Mouse (Mus musculus) kidney, postnatal 0 days (tissue): ENCODE measurements around the gene Aurkaip1. TPM values are rescaled to one million over a fixed set of nuclear protein-coding genes. Genes with fewer than 3 reads are reported as not detected.

Experiments used
- ATAC-seq: fragments of 200-750 bp; cut with Nextera tagmentation; replicated peaks from 2 replicates; pipeline ENCODE4 v1.8.0; 2017; ENCODE audit warnings: low read depth, moderate number of reproducible peaks, moderate TSS enrichment, moderate library complexity; ENCODE audit not compliant: low FRiP score
- DNase-seq: peaks from one replicate; pipeline ENCODE4 v3.0.0-alpha.2; 2016; ENCODE audit warnings: low spot score
- H3K27ac ChIP-seq: fragments of 300-500 bp; sonication (generic); 2 replicates; pipeline ENCODE4 v1.5.1; 2014; ENCODE audit warnings: mild to moderate bottlenecking
- H3K27me3 ChIP-seq: fragments of 300-500 bp; sonication (generic); 2 replicates; pipeline ENCODE4 v1.6.1; 2014; ENCODE audit warnings: low read length, mixed read lengths; ENCODE audit not compliant: insufficient read depth
- H3K36me3 ChIP-seq: fragments of 300-500 bp; sonication (generic); 2 replicates; pipeline ENCODE4 v1.6.1; 2014; ENCODE audit warnings: low read length, mixed read lengths; ENCODE audit not compliant: insufficient read depth
- H3K4me1 ChIP-seq: fragments of 300-500 bp; sonication (generic); replicated peaks from 2 replicates; pipeline ENCODE4 v1.6.1; 2014; ENCODE audit warnings: antibody characterized with exemption, low read length, mixed read lengths; ENCODE audit not compliant: insufficient read depth
- H3K4me2 ChIP-seq: fragments of 300-500 bp; sonication (generic); 2 replicates; pipeline ENCODE4 v1.6.1; 2014; ENCODE audit warnings: mild to moderate bottlenecking, low read length, moderate library complexity, mixed read lengths
- H3K4me3 ChIP-seq: fragments of 300-500 bp; sonication (generic); replicated peaks from 2 replicates; pipeline ENCODE4 v1.5.1; 2014; ENCODE audit warnings: low read depth, low read length
- H3K9ac ChIP-seq: fragments of 300-500 bp; sonication (generic); 2 replicates; pipeline ENCODE4 v1.6.1; 2014; ENCODE audit warnings: low read depth, low read length
- H3K9me3 ChIP-seq: fragments of 300-500 bp; sonication (generic); replicated peaks from 2 replicates; pipeline ENCODE4 v1.6.1; 2016; ENCODE audit warnings: low read length, inconsistent platforms, mixed read lengths
- CTCF ChIP-seq: IDR thresholded peaks from 2 replicates; pipeline ENCODE4 v1.5.1; 2016; ENCODE audit warnings: antibody characterized with exemption, low read depth, mild to moderate bottlenecking, moderate library complexity
- WGBS: fragments of 180-500 bp; shearing (Covaris S2); extraction: QIAGEN DNeasy Blood & Tissue Kit; methylation state at CpG from one replicate; pipeline ENCODE4 v1.1.7; 2014; 5-methylcytosine and 5-hydroxymethylcytosine counted together
- polyA plus RNA-seq: library from polyadenylated mRNA; unstranded; fragments of >200 nt; fragmentation: Nextera tagmentation; extraction: Ambion mirVana; gene quantifications from 2 replicates; pipeline ENCODE4 v1.2.1, GENCODE M21; 2015

Gene Aurkaip1
- polyA plus RNA-seq, 1 experiment from 2014 or later: 169 TPM

DNA sequence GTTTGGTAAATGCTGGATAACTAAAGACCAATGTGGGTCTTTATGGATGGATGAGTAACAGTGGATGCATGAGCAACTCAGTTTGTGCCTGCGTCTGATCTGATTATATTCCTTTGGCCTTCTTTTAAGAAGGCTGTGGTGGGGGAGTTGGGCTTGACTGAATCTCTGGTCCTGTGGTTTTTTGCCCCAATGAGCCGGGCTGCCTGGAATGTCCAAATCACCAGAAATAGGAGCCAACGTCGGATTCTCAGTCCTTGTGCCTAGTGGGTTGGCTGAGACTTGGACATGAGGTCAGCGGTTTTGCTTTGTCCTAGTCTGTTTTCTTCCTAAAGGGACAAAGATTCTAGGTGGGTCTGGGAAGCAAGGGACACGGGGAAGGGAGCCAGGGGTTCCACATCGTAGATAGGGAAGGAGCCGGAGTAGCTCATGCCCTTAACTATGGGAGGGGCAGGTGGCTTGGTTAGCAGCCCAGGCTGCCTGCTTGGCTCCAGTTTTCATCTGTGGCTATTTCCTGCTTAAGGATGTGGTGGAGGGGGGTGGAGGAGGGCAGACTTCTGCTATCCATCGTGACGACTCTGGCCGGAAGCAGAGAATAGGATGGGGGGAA, 6.4 kb downstream of the Aurkaip1 start:
- WGBS: 52% methylated on average over 11 of the region's 11 CpGs
- no peak for ATAC-seq
- peak overlapping the region; percentile 91 for H3K27ac ChIP-seq
- DNase-seq: no peak
- peaks cover 18% of the 10 kb centered on the region for H3K4me1 ChIP-seq
- no peaks in the 10 kb centered on the region for H3K27me3 ChIP-seq
- no peak overlapping the region for H3K9ac ChIP-seq
- no peak for TF ChIP-seq CTCF
- no peak overlapping the region for H3K4me2 ChIP-seq
- H3K36me3 ChIP-seq: peaks cover 2% of the 10 kb centered on the region; the same call in 1 of the 2 replicates
- H3K4me3 ChIP-seq: no peak overlapping the region
- H3K9me3 ChIP-seq: no peaks in the 10 kb centered on the region

DNA sequence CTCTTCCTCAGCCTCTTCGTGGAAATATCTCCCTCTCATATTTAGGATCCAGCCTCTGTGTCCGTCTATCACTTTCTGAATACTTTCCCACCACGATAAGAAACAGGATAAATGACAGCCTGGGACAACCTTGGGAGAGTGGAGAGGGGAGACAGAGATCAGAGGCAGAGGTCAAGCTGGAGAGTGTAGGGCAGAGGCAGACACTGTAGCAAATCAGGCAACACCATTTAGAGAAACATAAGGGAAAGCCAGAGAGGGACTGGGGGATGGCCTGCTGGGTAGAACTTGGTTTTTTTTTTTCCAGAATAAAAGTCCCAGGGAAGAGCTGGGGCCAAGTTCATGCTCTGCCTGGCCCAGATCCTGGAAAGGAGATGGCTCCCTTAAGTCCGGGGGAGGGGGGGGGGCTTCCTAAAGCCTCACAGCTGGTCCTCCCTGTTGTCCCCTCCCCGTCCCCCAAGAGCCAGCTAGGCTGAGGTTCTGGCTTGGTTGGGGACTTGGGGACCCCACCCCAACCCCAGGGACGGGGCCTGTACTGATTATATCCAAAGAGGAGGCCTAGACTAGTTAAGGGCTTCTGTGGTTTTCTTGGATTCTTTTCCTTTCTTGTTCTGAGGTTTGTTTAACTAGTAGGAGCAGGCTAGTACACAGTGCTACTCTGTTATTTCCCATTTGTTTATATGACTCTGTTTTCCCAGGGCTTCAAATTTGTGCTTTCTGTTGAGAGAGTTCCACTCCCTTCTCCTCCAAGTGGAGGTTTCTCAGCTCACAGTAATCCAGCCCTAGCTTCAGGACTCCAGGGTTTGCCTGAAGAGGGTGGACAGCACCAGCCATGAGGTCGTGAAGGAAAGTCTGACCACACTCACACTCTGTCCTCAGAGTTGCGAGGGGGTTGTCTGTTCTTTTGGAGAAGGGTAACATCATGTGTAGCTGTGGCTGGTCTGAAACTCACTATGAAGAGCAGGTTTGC, 7.4 kb downstream of the Aurkaip1 start:
- H3K27me3 ChIP-seq: no peaks in the 10 kb centered on the region
- ATAC-seq (no peak), DNase-seq (peak; percentile 71)
- TF ChIP-seq CTCF: no peak
- peak overlapping the region; percentile 73; the same call in 1 of the 2 replicates for H3K4me2 ChIP-seq
- H3K4me3 ChIP-seq: no peak overlapping the region
- H3K9ac ChIP-seq: no peak overlapping the region
- WGBS: 49% methylated on average over 8 of the region's 8 CpGs
- no peaks in the 10 kb centered on the region for H3K9me3 ChIP-seq
- H3K36me3 ChIP-seq: peaks cover 10% of the 10 kb centered on the region
- peaks cover 16% of the 10 kb centered on the region; the same call in 1 of the 2 replicates for H3K4me1 ChIP-seq
- peak overlapping the region; percentile 91 for H3K27ac ChIP-seq

DNA sequence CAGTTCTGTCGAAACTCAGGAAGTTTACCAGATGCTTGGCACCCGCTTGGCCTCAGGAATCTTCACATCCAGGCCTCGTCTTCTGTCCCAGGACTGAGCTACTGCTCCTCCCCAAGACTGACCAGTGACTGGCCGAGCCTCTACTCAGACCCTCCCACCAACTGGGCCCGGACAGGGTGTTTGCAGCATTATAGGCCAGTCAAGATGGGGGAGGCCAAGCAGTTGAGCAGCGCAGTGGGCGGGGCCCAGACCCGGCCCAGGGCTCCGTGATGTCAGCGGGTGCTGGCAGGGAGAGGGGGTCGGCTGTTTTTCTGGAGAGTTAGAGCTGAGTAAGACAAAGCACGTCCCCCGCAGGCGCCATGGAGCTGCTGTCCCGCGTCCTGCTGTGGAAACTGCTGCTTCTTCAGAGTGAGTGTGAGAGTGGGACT, 8.4 kb downstream of the Aurkaip1 start, which contains the start of gene Mxra8:
Mxra8 (plus strand) TSS at position 198 of the 428 bp plus-strand sequence.
- Histone ChIP-seq H3K36me3 (peaks cover 15% of the 10 kb centered on the region), H3K9me3 (no peaks in the 10 kb centered on the region), H3K4me3 (peak within 1 kb of the TSS; percentile 47), H3K9ac (peak within 1 kb of the TSS; percentile 54), H3K27ac (peak within 1 kb of the TSS; percentile 91), H3K27me3 (no peaks in the 10 kb centered on the region), H3K4me2 (peak within 1 kb of the TSS; percentile 73), H3K4me1 (peaks cover 13% of the 10 kb centered on the region; the same call in 1 of the 2 replicates)
- WGBS: 4% methylated on average over 16 of the region's 16 CpGs
- no peak for TF ChIP-seq CTCF
- ATAC-seq (peak; percentile 94), DNase-seq (peak; percentile 98)

DNA sequence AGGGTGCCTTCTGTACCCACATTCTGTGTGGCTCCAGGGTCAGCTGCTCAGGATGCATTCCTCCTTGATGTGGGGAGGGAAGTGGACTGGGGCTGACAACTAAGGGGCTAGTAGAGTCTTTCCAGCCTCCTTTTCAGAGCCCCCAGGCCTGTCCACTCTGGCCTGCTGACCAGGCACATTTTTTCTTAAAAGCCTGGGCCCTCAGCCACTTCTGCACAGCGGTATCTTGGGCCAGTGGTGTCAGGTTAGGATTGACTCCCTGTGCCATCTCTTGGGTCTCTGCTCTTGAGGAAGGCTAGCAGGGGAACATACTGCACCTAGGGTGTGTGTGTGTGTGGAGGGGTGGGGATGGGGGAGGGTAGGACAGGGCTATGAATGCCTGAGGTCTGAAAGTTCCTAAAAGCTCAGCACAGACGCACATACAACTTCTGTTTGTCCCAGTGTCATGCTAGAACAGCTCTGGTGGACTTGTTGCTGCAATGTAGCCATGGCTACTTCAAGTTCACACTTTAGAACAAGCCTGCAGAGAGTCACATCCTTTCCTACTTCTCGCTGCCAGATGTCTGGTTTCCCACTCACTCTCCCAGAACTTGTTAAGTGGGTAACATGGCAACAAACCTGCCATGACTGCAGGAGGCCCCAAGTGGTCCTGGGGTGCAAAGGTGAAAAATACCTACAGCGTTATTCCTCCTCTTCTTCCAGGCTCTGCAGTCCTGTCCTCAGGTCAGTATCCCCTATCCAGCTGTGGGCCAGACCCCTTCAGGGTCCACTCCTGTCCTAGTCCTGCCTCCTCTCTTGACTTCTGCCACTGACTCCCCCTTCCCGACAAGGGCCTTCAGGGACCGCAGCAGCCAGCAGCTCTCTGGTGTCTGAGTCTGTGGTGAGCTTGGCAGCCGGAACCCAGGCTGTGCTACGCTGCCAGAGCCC, 9.3 kb downstream of the Aurkaip1 start:
- WGBS: 14% methylated on average over 8 of the region's 8 CpGs

DNA sequence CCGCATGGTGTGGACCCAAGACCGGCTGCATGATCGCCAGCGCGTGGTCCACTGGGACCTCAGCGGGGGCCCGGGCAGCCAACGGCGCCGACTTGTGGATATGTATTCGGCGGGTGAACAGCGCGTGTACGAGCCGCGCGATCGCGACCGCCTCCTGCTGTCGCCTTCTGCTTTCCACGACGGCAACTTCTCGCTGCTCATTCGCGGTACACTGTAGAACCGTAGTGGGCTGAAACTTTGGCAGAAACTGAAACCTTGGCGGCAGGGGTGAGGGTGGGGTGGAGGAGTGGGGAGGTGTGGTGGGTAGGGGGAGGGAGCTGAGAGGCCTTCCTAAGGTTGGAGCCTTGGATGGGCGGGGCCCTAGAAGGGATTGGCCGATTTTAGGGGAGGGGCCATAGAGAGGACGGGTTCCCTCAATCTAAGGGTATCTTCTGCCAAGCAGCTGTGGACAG, 10.0 kb downstream of the Aurkaip1 start:
- H3K9ac ChIP-seq: peak overlapping the region; percentile 54
- H3K27ac ChIP-seq: no peak overlapping the region
- peaks cover 13% of the 10 kb centered on the region; the same call in 1 of the 2 replicates for H3K4me1 ChIP-seq
- peak overlapping the region; percentile 47 for H3K4me3 ChIP-seq
- peak; percentile 55; the same call in 1 of the 2 replicates for TF ChIP-seq CTCF
- DNase-seq (peak; percentile 85), ATAC-seq (peak; percentile 44)
- H3K4me2 ChIP-seq: peak overlapping the region; percentile 73
- no peaks in the 10 kb centered on the region for H3K9me3 ChIP-seq
- no peaks in the 10 kb centered on the region for H3K27me3 ChIP-seq
- peaks cover 15% of the 10 kb centered on the region for H3K36me3 ChIP-seq
- under 1% methylated on average over 32 of the region's 32 CpGs for WGBS

More for the DNA sequence above, 9.3 kb downstream of the Aurkaip1 start:
- peaks cover 15% of the 10 kb centered on the region for H3K36me3 ChIP-seq
- no peaks in the 10 kb centered on the region for H3K27me3 ChIP-seq
- ATAC-seq: peak; percentile 27; the same call in 1 of the 2 replicates
- H3K4me3 ChIP-seq: peak overlapping the region; percentile 47
- peak overlapping the region; percentile 73 for H3K4me2 ChIP-seq
- no peak for TF ChIP-seq CTCF
- H3K27ac ChIP-seq: peak overlapping the region; percentile 91
- peak overlapping the region; percentile 54 for H3K9ac ChIP-seq
- peaks cover 13% of the 10 kb centered on the region; the same call in 1 of the 2 replicates for H3K4me1 ChIP-seq
- H3K9me3 ChIP-seq: no peaks in the 10 kb centered on the region
- no peak for DNase-seq
